Mouse (Mus musculus): Measurements from ENCODE around the gene Naf1. TPM values are rescaled to one million over a fixed set of nuclear protein-coding genes. Genes with fewer than 3 reads are reported as not detected.

The Naf1 gene
- 1 to 10 TPM; 7.6 to 8.4 TPM for total RNA-seq (2021)

GRCm38 (mm10) chr8:66860023-66860422, at the start of gene Naf1:
Naf1 (plus strand) TSS chr8:66860217.
- intact Hi-C loops (cut with DNase I), result no loop called here
- peak; percentile 95 for DNase-seq

DNA sequence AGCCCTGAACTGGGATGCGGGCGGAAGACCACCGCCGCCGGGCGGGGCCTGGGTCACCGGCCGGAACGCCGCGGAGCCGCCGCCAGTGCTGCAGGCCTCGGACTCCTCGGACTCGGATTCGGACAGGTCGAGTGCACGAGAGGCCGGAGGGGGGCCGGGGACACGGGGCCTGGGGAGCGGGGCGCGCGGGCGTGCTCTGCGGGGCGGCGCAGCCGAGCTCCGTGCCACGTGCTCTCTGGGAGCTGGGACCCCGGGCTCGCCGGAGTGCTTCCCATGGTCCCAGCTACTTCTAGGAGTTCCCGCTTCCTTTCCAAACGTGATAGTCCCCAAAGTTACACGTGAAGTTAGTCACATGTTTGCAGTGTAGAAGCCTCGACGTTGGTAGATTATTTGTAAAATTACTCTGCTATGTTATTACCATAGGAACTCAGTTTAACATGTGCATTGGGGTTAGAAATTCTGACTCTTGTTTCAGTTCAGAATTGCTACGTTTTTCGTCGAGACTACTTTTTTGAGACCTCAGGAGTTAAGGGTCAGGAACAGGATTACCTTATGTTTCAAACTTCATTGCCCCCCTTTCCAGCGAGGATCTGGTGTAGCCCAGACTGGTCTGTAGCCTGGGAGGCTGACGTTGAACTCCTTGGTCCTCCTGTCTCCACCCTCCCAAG, 1.0 kb downstream of the Naf1 start:
- DNase-seq, result peak; percentile 41 to 57
- intact Hi-C loops (cut with DNase I), result no loop called here

DNA sequence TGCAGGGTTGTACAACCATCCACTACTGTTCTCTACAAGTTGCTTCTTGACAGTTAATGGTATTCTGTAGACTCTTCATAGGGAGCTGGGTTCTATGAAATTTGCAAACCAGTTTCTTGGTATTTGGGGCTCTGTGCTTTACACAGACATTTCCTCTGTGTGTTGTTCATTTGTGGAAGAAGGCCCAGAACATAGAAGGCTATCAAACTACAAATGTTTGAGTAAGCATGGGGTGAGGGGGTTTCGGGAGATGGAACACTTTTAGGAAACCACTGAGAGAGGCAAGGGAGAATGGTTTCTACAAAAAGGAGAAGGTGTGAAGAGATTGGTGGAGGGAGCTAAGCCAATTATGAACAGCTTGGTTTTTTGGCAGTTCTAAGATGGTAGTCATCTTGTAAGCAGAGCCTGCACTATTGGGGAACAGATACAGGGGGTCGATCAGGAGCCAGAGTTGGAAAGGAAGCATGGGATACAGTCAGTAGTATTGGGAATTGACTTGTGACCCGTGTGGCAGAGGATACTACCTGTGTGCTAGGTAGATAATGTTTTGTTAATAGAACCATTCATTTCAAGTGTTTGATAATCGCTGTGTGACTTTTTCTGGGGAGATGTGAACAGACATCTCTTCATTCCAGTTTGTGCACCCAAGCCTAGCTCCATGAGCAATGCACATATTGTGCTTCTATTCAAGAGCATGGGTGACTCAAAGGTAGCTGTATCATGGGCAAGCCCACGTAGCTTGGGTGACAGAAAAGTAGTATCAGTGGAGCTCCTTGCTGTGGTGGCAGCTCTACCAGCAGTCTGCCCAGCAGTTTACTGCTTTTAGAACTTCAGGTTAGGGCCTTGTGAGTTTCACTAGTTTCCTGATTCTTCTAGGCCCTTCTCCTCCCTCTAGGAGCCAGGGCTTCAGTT, 1.8 kb downstream of the Naf1 start:
- intact Hi-C loops (cut with DNase I), result no loop called here

GRCm38 (mm10) chr8:66863761-66864160, 3.7 kb downstream of the Naf1 start:
- intact Hi-C loops (cut with DNase I), result no loop called here
- no peak for DNase-seq

More for the DNA sequence above, 1.8 kb downstream of the Naf1 start:
- no peak for DNase-seq

GRCm38 (mm10) chr8:66865120-66865519, 5.1 kb downstream of the Naf1 start:
- intact Hi-C loops (cut with DNase I), result no loop called here
- DNase-seq, result no peak

DNA sequence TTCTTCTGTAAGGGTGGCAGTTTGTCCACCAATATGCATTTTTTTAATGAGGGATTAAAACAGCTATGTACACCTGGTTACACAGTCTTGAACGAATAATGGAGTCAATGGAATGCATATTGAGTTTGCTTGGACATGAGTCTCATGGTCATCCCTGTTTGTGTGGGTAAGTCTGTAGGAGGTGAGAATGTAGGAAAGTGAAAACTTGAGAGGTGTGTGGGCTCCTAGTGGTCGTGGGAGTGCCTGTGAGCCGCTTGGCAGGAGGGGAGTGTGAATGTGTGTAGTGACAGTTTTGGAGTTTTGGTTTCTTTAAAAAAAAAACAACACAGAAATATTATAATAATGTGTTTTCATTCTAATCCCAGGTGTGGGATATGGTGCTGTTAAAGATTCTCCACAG, 7.7 kb downstream of the Naf1 start:
- no peak for DNase-seq

GRCm38 (mm10) chr8:66869211-66869932, 9.4 kb downstream of the Naf1 start:
- intact Hi-C loops (cut with DNase I), result no loop called here
- no peak for DNase-seq

More for the DNA sequence above, 7.7 kb downstream of the Naf1 start:
- intact Hi-C loops (cut with DNase I), result no loop called here

DNA sequence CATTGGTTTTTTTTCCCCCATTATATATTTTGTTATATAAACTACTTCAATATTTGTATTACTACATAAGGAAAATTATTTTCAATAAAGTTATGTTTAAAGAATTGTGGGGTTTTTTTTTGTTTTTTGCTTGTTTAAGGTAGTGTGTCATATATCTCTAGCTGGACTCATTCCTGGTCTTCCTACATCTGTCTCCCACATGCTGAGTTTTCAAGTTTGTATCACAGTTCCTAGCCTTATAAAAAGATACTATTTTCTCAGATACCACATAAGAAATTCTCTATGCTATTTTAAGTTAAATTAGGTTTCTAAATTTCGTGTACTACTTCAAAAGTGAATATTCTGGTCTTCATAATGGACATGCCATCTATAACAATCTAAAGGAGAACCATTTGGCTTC, 23.8 kb downstream of the Naf1 start:
- intact Hi-C loops (cut with DNase I), result no loop called here
- DNase-seq, result no peak

DNA sequence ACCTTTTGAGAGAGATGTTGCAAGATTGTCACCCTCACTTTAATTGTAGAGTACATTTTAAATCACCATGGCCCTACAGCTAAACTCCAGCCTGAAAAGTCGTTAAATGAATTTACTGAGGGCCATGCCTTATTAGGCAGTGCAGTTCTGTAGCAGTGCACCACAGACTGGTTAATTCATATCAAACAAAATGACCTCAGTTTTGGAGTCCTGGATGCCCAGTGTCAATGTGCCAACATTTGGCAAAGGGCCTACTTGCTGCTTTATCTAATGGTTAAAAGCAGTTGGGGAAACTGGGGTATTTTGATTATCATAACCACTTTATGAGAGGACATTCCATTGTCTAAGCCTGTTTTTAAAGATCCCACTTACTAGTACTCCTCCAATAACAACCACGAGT, 31.9 kb downstream of the Naf1 start:
- intact Hi-C loops (cut with DNase I), result no loop called here
- DNase-seq, result no peak

DNA sequence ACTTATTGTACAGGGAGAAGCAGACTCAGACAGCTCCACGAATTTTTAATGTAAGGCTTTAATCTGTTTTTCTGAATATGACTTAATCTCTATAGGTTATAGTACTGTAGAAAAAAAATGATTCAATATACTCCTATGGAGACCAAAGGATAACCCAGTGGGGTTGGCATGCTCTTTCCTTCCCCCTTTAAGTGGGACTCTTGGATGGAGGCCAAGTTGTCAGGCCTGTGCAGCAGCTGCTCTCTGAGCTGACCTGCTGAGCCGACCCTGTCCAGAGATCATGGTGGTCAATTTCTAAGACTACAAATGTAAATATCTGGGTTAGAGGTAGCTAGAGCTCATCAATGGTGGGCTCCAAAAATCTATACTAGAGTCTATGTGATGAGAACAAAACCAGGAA, 45.0 kb downstream of the Naf1 start:
- intact Hi-C loops (cut with DNase I), result no loop called here
- DNase-seq, result no peak

GRCm38 (mm10) chr8:66905557-66905956, 45.5 kb downstream of the Naf1 start:
- intact Hi-C loops (cut with DNase I), result no loop called here
- DNase-seq, result no peak

GRCm38 (mm10) chr8:66906116-66906515, 46.1 kb downstream of the Naf1 start:
- no peak for DNase-seq
- intact Hi-C loops (cut with DNase I), result no loop called here

DNA sequence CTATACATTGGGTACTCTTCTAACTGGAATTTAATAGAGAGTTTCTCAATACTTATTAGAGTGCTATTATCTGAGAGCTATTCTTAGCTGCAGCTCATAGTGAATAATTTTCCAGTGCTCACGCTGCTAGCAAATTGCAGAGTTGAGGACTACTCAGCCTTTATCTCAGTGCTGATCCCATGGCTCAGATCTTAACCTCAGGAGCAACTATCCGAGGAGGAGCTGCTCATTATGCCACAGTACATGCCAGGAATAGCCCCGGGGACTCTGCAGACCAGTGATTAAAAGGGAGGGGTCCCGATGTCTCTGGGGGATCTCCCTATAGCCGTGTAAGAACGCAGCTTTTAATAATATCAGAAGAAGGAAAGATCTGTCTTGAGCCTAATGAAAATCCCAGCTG, 50.7 kb downstream of the Naf1 start:
- intact Hi-C loops (cut with DNase I), result loop anchor here (5.0 to 10.0 kb wide), 2 partner anchors 146 to 213 kb away; partner anchors contain the start of gene Npy1r
- no peak for DNase-seq

DNA sequence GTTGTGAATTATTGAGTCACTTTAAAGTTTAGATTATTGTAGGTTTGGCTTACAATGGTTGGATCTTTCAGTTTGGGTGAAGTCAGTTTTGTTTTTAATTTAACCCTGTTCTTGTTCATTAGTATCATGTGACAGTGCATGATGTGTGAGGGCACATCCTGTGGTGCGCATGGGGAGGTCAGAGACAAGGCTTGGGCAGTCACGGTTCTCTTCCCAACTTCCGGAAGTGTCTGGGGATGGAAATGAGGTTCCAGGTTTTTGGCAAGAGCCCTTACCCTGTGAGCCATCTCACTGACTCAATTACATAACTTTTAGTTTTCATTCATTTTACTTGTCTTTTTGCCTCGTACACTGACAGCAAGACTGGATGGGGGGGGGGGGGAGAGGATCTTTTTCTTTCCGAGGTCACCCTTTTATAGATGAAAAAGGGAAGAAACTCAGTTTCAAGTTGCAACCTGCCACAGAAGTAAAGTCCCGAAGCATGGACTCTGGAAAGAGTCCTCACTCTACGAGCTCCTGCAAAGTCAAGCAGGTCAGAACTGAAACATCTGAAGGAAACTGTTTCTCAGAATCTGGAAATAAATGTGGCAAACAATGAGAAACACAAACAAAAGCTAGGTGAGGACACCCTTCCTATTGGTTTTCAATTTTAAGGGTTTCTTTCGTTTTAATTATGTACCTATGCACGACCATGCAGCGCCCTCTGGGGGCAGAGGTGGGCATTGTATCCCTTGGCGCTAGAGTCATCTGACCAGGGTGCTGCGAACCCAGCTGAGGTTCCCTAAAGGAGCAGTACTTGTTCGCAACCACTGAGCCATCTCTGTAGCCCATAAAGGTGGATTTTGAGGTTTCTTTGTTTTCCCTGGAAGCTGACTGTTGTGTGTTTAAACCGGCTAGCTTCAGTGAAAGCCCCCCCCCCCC, 53.9 kb downstream of the Naf1 start:
- DNase-seq, result peak; percentile 24 to 40
- intact Hi-C loops (cut with DNase I), result loop anchor here (5.0 to 10.0 kb wide), 2 partner anchors 149 to 217 kb away; partner anchors contain the start of gene Npy1r

DNA sequence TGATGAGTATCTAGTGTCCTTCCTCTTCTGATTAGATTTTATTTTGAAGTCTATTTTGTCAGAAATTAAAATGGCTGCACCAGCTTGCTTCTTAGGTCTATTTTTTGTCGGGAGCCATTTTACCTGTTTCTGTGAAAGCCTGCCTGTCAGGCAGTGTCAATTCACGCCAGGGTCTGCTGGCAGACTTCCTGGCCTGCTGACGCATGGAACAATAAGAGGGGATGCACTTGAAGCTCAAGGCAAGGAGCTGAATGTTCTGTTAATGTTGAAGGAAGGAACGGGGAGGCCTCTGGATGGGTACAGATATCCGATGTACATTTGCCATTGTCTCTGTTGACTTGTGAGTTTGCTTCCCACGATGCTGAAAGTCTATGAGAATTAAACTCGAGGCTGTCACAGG, 56.0 kb downstream of the Naf1 start:
- intact Hi-C loops (cut with DNase I), result loop anchor here (10.0 kb wide), 1 partner anchor 151 kb away; no protein-coding TSS in a partner anchor
- DNase-seq, result no peak

GRCm38 (mm10) chr8:66917695-66918467, 57.9 kb downstream of the Naf1 start:
- no peak for DNase-seq
- intact Hi-C loops (cut with DNase I), result loop anchor here (10.0 kb wide), 1 partner anchor 153 kb away; no protein-coding TSS in a partner anchor

- no peak for DNase-seq
- intact Hi-C loops (cut with DNase I), result loop anchor here (10.0 kb wide), 1 partner anchor 154 kb away; no protein-coding TSS in a partner anchor
Measured at GRCm38 (mm10) chr8:66918471-66918870, 58.5 kb downstream of the Naf1 start.

- no peak for DNase-seq
- intact Hi-C loops (cut with DNase I), result no loop called here
Measured at GRCm38 (mm10) chr8:66933746-66934145, 73.7 kb downstream of the Naf1 start.

- DNase-seq, result no peak
- intact Hi-C loops (cut with DNase I), result no loop called here
Measured at GRCm38 (mm10) chr8:66936236-66936635, 76.2 kb downstream of the Naf1 start.

All from heart, postnatal 10 days (tissue).